Mouse (Mus musculus): ENCODE results near the gene Ranbp17. TPM values are rescaled to one million over a fixed set of nuclear protein-coding genes. Genes with fewer than 3 reads are reported as not detected.

Ranbp17 gene
- polyA plus RNA-seq, 1 experiment from 2014 or later = 5.7 TPM

DNA sequence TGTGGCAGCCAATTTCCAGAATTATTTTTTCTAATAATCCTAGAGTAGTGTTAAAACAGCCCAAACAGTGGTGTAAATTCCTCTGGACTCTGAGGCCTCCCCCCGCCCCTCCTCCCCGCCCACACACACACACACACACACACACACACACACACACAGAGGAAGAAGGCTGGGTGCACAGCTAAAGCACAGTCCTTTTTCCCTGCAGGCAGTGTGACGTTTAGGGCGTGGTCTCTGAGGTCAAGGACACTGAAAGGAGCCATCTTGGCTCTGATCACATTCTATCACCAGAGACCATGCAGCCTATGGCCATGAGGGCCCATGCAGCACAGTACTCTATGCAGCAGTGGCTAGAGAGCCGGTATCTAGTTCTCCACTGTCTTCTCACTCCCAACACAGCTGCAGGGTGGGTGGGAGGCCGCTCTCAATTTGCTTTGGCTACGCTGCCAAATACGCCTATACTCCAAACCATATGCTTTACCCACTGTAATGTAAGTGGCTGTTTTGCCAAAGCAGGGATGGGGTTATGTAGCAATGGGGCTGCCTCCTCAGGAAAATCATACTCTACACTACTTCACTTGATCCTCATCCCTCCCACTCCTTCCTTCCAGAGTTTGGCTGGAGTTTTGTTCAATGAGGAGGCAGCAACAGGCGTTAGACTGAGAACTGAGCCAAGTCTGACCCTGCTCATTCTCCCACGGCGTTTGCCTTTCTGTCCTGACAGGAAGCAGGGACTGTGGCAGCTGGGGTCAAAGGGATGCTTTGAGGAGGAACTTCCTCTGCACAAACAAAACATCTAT lies 291.8 kb downstream of the Ranbp17 start:
- H3K27me3 ChIP-seq = no peaks in the 10 kb centered on the region
- H3K27ac ChIP-seq = 0 out of 2 replicates have a peak overlapping the region, but pooled peaks have one; percentile 6
- peak; percentile 44 for ATAC-seq (ENCODE audit: low FRiP score, low read depth)
- no peaks in the 10 kb centered on the region for H3K9me3 ChIP-seq
- H3K9ac ChIP-seq = no peak overlapping the region
- WGBS = 65% methylated on average over 11 of the region's 11 CpGs
- H3K4me2 ChIP-seq (replicated peaks) = no peak overlapping the region; the same call in 1 of the 2 replicates
- peaks cover 17% of the 10 kb centered on the region for H3K4me1 ChIP-seq
- H3K4me3 ChIP-seq = no peak overlapping the region
- no peaks in the 10 kb centered on the region for H3K36me3 ChIP-seq

DNA sequence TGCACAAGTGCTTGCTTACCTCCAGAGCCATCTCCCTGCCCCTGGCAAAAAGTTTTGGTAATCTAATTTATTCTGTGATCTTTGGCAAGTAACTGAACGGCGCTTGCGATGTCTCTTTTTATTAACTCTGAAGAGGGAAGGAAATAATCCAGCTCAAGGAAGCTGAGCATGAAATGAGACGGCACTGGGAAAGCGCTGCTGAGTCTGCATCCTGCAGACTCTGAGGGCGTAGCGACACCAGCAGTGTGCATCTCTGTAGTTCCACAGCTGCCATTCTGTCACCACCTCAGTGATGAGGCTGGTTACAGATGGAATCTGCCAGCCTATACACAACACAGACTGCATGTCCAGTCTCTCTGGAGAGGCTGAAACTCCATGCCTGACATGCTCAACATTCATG lies 292.8 kb downstream of the Ranbp17 start:
- no peak for ATAC-seq (ENCODE audit: low FRiP score, low read depth)
- H3K36me3 ChIP-seq = no peaks in the 10 kb centered on the region
- H3K9ac ChIP-seq = no peak overlapping the region
- H3K4me1 ChIP-seq = peaks cover 17% of the 10 kb centered on the region
- H3K4me3 ChIP-seq = no peak overlapping the region
- 82% methylated on average over 7 of the region's 7 CpGs for WGBS
- no peaks in the 10 kb centered on the region for H3K27me3 ChIP-seq
- H3K4me2 ChIP-seq (replicated peaks) = no peak overlapping the region
- no peaks in the 10 kb centered on the region for H3K9me3 ChIP-seq
- no peak overlapping the region for H3K27ac ChIP-seq

GRCm38 (mm10) chr11:33217384-33218079 lies 296.0 kb downstream of the Ranbp17 start:
- Histone ChIP-seq H3K27me3 (no peaks in the 10 kb centered on the region), H3K36me3 (no peaks in the 10 kb centered on the region), H3K9ac (no peak overlapping the region), H3K4me3 (no peak overlapping the region), H3K27ac (no peak overlapping the region), H3K9me3 (no peaks in the 10 kb centered on the region), H3K4me2 (replicated peaks) (no peak overlapping the region), H3K4me1 (peaks cover 17% of the 10 kb centered on the region)
- WGBS = 66% methylated on average over 8 of the region's 8 CpGs
- no peak for ATAC-seq (ENCODE audit: low FRiP score, low read depth)

- H3K4me1 ChIP-seq = peaks cover 21% of the 10 kb centered on the region
- WGBS = 76% methylated on average over 2 of the region's 2 CpGs
- H3K9ac ChIP-seq = no peak overlapping the region
- H3K4me2 ChIP-seq (replicated peaks) = no peak overlapping the region
- no peaks in the 10 kb centered on the region for H3K9me3 ChIP-seq
- no peak overlapping the region for H3K4me3 ChIP-seq
- no peak overlapping the region for H3K27ac ChIP-seq
- H3K27me3 ChIP-seq = peaks cover 75% of the 10 kb centered on the region
- no peaks in the 10 kb centered on the region for H3K36me3 ChIP-seq
- ATAC-seq (ENCODE audit: low FRiP score, low read depth) = no peak
Measured at GRCm38 (mm10) chr11:33207411-33207810, 306.1 kb downstream of the Ranbp17 start.

DNA sequence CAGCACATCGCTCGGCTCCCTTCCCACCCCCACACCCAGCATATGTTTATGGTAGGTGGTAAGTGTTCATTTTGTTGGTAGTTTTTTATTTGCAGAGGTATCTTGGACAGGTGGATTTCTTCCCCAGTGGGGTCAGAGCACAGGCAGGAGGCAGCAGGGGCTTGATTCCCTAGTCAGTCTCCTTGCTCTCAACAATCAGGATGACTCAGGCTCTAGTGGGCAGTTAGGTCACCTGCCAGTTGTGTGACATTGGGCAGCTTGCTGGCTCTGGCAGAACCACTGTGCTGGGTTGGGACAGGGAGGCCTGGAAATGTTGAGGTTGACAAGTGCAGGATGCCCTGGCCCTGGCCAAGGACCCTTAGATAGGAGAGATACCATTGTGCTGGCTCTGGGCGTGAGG lies 308.6 kb downstream of the Ranbp17 start:
- no peaks in the 10 kb centered on the region for H3K36me3 ChIP-seq
- no peak for ATAC-seq (ENCODE audit: low FRiP score, low read depth)

DNA sequence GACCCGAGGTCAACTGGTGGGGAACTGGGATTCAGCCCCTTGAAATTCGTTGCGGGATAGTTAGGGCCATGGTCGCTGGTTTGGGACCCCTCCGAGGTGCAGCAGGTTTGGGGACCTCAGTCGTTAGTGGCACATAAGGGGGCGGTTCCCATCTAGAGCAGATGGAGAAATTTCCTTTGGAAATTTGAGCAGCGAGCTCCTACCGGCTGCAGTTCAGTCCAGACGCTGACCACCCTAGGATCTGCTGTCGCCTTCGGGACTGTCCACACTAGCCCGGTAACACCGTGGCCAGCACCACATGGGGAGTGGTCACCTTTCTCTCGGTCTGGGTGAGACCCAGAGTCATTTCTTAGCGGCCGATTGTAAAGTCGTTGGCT lies 309.2 kb downstream of the Ranbp17 start:
- Histone ChIP-seq H3K9me3 (no peaks in the 10 kb centered on the region), H3K4me3 (peak overlapping the region; percentile 39; the same call in 1 of the 2 replicates)
- no peak for ATAC-seq (ENCODE audit: low FRiP score, low read depth)

More for the DNA sequence above, 308.6 kb downstream of the Ranbp17 start:
- WGBS = 13% methylated on average over 3 of the region's 3 CpGs
- H3K9ac ChIP-seq = no peak overlapping the region
- H3K4me1 ChIP-seq = peaks cover 43% of the 10 kb centered on the region
- H3K9me3 ChIP-seq = no peaks in the 10 kb centered on the region
- H3K27me3 ChIP-seq = peaks cover 95% of the 10 kb centered on the region
- H3K4me2 ChIP-seq (replicated peaks) = no peak overlapping the region
- no peak overlapping the region for H3K4me3 ChIP-seq
- no peak overlapping the region for H3K27ac ChIP-seq

DNA sequence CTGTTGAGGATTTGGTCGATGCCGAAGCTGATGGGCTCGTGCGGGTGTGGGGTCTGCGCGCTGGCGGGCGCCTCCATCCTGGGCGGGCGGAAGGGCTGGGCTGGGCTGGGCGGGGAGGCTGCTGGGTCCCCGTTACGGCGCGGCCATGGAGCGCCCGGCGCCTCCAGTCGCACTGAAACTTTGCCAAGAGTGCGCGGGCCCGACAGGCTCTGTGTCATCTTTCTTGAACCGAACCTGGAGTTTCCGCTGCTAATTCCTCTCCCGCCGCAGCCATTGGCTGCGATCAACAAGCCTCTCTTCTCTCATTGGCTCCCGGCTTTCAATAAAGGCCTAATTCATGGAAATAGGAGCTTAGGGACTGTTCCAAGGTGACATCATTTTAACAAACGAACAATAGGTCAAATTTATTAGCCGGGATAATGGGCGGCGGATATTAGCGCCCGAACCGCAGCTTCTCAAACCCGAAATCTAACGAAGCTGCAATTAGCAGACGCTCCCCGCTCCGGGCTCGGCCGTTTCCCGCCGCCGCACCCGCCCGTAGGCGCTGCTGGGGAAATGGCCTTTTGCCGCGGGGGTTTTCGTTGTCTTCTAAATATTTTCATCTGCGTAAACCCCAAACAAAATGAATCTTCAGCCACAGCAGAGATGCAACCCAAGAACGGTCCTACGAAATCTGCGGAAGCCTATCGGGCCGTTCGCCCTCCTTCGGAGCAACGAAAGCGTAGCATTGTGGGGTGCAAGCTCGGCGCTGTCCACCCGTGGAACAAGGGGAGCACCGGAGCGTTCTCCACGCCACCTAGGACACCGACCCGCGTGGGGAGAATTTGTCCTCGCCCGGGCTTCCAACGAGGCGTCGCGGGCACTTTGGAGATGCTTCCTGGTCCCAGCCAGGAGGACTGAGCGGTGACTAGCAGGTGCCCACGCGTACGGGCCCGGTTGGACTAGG lies 309.9 kb downstream of the Ranbp17 start, which contains the start of gene Tlx3:
Tlx3 (minus strand) TSS at position 207 of the 946 bp plus-strand sequence.
- ATAC-seq (ENCODE audit: low FRiP score, low read depth) = 0 out of 2 replicates have a peak, but pooled peaks have one; percentile 13
- H3K9me3 ChIP-seq = no peaks in the 10 kb centered on the region
- peak within 1 kb of the TSS; percentile 39 for H3K4me3 ChIP-seq

More for the DNA sequence above, 309.2 kb downstream of the Ranbp17 start:
- 2% methylated on average over 18 of the region's 18 CpGs for WGBS
- H3K9ac ChIP-seq = no peak overlapping the region
- H3K27ac ChIP-seq = no peak overlapping the region
- H3K36me3 ChIP-seq = no peaks in the 10 kb centered on the region
- H3K4me1 ChIP-seq = peaks cover 43% of the 10 kb centered on the region
- peaks cover 95% of the 10 kb centered on the region for H3K27me3 ChIP-seq
- H3K4me2 ChIP-seq (replicated peaks) = peak overlapping the region; percentile 64; the same call in 1 of the 2 replicates

DNA sequence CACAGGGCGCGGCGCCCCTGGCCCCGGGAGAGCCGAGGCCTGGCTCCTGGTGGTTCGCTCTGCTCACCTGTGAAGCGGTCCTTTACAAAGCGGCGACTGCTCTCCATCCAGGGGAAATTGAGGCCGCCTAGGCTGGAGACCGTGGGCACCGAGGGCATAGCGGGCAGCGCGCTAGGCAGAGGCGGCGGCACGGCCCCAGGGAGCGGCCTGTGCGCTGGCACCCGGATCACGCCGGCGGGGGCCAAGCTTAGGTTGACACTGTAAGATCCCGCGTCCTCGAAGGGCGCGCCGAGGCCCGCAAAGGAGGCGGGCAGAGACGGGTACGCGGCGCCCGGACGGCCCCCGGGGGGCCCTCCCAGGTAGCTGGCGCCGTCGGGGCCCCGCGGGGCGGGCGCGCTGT lies 310.6 kb downstream of the Ranbp17 start:
- Histone ChIP-seq H3K4me1 (peaks cover 43% of the 10 kb centered on the region), H3K27ac (no peak overlapping the region), H3K27me3 (peaks cover 100% of the 10 kb centered on the region), H3K36me3 (no peaks in the 10 kb centered on the region), H3K4me2 (replicated peaks) (peak overlapping the region; percentile 64), H3K4me3 (peak overlapping the region; percentile 39), H3K9me3 (no peaks in the 10 kb centered on the region), H3K9ac (no peak overlapping the region)
- ATAC-seq (ENCODE audit: low FRiP score, low read depth) = no peak
- WGBS = 1% methylated on average over 45 of the region's 47 CpGs

More for the DNA sequence above, 309.9 kb downstream of the Ranbp17 start, which contains the start of gene Tlx3:
- under 1% methylated on average over 80 of the region's 81 CpGs for whole genome bisulfite sequencing
- no peak within 1 kb of the TSS for H3K27ac ChIP-seq
- peaks cover 100% of the 10 kb centered on the region for H3K27me3 ChIP-seq
- H3K4me2 ChIP-seq (replicated peaks) = peak within 1 kb of the TSS; percentile 64
- no peak within 1 kb of the TSS for H3K9ac ChIP-seq
- H3K4me1 ChIP-seq = peaks cover 43% of the 10 kb centered on the region
- no peaks in the 10 kb centered on the region for H3K36me3 ChIP-seq

GRCm38 (mm10) chr11:33202296-33202695 lies 311.2 kb downstream of the Ranbp17 start:
- 1% methylated on average over 37 of the region's 37 CpGs for WGBS
- H3K27me3 ChIP-seq = peaks cover 100% of the 10 kb centered on the region
- no peak for ATAC-seq (ENCODE audit: low FRiP score, low read depth)
- no peak overlapping the region for H3K27ac ChIP-seq
- H3K9ac ChIP-seq = no peak overlapping the region
- H3K9me3 ChIP-seq = peaks cover 2% of the 10 kb centered on the region; the same call in 1 of the 2 replicates
- peak overlapping the region; percentile 39 for H3K4me3 ChIP-seq
- no peaks in the 10 kb centered on the region for H3K36me3 ChIP-seq
- peaks cover 43% of the 10 kb centered on the region for H3K4me1 ChIP-seq
- H3K4me2 ChIP-seq (replicated peaks) = peak overlapping the region; percentile 64

- peak overlapping the region; percentile 31; the same call in 1 of the 2 replicates for H3K9ac ChIP-seq
- no peak for ATAC-seq (ENCODE audit: low FRiP score, low read depth)
- 2% methylated on average over 19 of the region's 19 CpGs for WGBS
Measured at GRCm38 (mm10) chr11:33201626-33202010, 311.9 kb downstream of the Ranbp17 start.

More at GRCm38 (mm10) chr11:33201626-33202010, 311.9 kb downstream of the Ranbp17 start:
- peak overlapping the region; percentile 40 for H3K4me3 ChIP-seq
- H3K27ac ChIP-seq = no peak overlapping the region
- peak overlapping the region; percentile 74 for H3K4me2 ChIP-seq (replicated peaks)
- peaks cover 5% of the 10 kb centered on the region; the same call in 1 of the 2 replicates for H3K9me3 ChIP-seq
- peaks cover 100% of the 10 kb centered on the region for H3K27me3 ChIP-seq
- H3K4me1 ChIP-seq = peaks cover 46% of the 10 kb centered on the region
- H3K36me3 ChIP-seq = no peaks in the 10 kb centered on the region
